Mouse (Mus musculus) limb, embryonic 15.5 days (tissue): ENCODE measurements around the gene Harbi1. TPM values are rescaled to one million over a fixed set of nuclear protein-coding genes. Genes with fewer than 3 reads are reported as not detected.

Experiments used
- polyA plus RNA-seq: library from polyadenylated mRNA; unstranded; fragments of >200 nt; fragmentation: Nextera tagmentation; extraction: Ambion mirVana; gene quantifications from 2 replicates; pipeline ENCODE4 v1.2.1, GENCODE M21; 2015

Gene Harbi1
- polyA plus RNA-seq, 1 experiment from 2014 or later: 20.9 TPM

Other genes starting within 250 kb of the Harbi1 start
- gene Ckap5, start 184.1 kb upstream of the Harbi1 start, polyA plus RNA-seq: 75.2 and 78.4 TPM in 2 replicates
- 1.8 and 2.2 TPM in 2 replicates for gene F2, start 74.4 kb upstream of the Harbi1 start, polyA plus RNA-seq
- gene Zfp408, start 61.1 kb upstream of the Harbi1 start, polyA plus RNA-seq: 10.4 and 12.7 TPM in 2 replicates
- 129 and 139 TPM in 2 replicates for gene Arhgap1, start 61.0 kb upstream of the Harbi1 start, polyA plus RNA-seq
- gene Atg13, start 276 bp upstream of the Harbi1 start, polyA plus RNA-seq: 32.3 and 33.7 TPM in 2 replicates
- gene Ambra1, start 19.3 kb downstream of the Harbi1 start, polyA plus RNA-seq: 15.5 and 17.1 TPM in 2 replicates
- gene Chrm4, start 216.4 kb downstream of the Harbi1 start, polyA plus RNA-seq: 0.20 and 0.29 TPM in 2 replicates
- gene Mdk, start 221.4 kb downstream of the Harbi1 start, polyA plus RNA-seq: 899 and 1,046 TPM in 2 replicates
- 0.45 TPM in 2 replicates for gene Gm9821, start 234.9 kb downstream of the Harbi1 start, polyA plus RNA-seq